Mouse (Mus musculus) heart, embryonic 12.5 days (tissue): Measurements from ENCODE around the gene Ahnak2. TPM values are rescaled to one million over a fixed set of nuclear protein-coding genes. Genes with fewer than 3 reads are reported as not detected.

Experiments used
- ATAC-seq: fragments of 200-750 bp; cut with Nextera tagmentation; 2 replicates; pipeline ENCODE4 v1.8.0; 2017; ENCODE audit warnings: moderate TSS enrichment, moderate library complexity; ENCODE audit not compliant: insufficient number of reproducible peaks, low FRiP score
- H3K27ac ChIP-seq: fragments of 300-500 bp; sonication (generic); 2 replicates; pipeline ENCODE4 v1.5.1; 2016; ENCODE audit warnings: mild to moderate bottlenecking, moderate library complexity; ENCODE audit not compliant: poor library complexity, severe bottlenecking
- H3K27me3 ChIP-seq: fragments of 300-500 bp; sonication (generic); replicated peaks from 2 replicates; pipeline ENCODE4 v1.6.1; 2016; ENCODE audit warnings: mild to moderate bottlenecking, moderate library complexity
- H3K36me3 ChIP-seq: fragments of 300-500 bp; sonication (generic); 2 replicates; pipeline ENCODE4 v1.6.1; 2016; ENCODE audit warnings: mild to moderate bottlenecking, moderate library complexity
- H3K4me1 ChIP-seq: fragments of 300-500 bp; sonication (generic); replicated peaks from 2 replicates; pipeline ENCODE4 v1.6.1; 2016; ENCODE audit warnings: mild to moderate bottlenecking
- H3K4me2 ChIP-seq: fragments of 300-500 bp; sonication (generic); 2 replicates; pipeline ENCODE4 v1.6.1; 2016; ENCODE audit warnings: mild to moderate bottlenecking, moderate library complexity
- H3K4me3 ChIP-seq: fragments of 300-500 bp; sonication (generic); 2 replicates; pipeline ENCODE4 v1.5.1; 2016; ENCODE audit warnings: mild to moderate bottlenecking
- H3K9ac ChIP-seq: fragments of 300-500 bp; sonication (generic); 2 replicates; pipeline ENCODE4 v1.6.1; 2016; ENCODE audit warnings: mild to moderate bottlenecking, moderate library complexity
- H3K9me3 ChIP-seq: fragments of 300-500 bp; sonication (generic); replicated peaks from 2 replicates; pipeline ENCODE4 v1.6.1; 2016; ENCODE audit warnings: mild to moderate bottlenecking, moderate library complexity
- WGBS: fragments of 180-500 bp; shearing (Covaris S2); methylation state at CpG from one replicate; pipeline ENCODE4 v1.1.7; 2016; 5-methylcytosine and 5-hydroxymethylcytosine counted together
- polyA plus RNA-seq: library from polyadenylated mRNA; unstranded; fragments of >200 nt; fragmentation: Nextera tagmentation; extraction: Ambion mirVana; gene quantifications from 2 replicates; pipeline ENCODE4 v1.2.1, GENCODE M21; 2016

Ahnak2 gene
- polyA plus RNA-seq, 1 experiment from 2014 or later, result 1.4 TPM

GRCm38 (mm10) chr12:112769031-112769430, 33.4 kb downstream of the Ahnak2 start:
- peaks cover 20% of the 10 kb centered on the region for H3K4me1 ChIP-seq
- 69% methylated on average over 6 of the region's 6 CpGs for WGBS
- H3K27me3 ChIP-seq, result no peaks in the 10 kb centered on the region; the same call in 1 of the 2 replicates
- H3K27ac ChIP-seq, result no peak overlapping the region
- H3K9me3 ChIP-seq, result no peaks in the 10 kb centered on the region
- ATAC-seq, result no peak
- no peaks in the 10 kb centered on the region for H3K36me3 ChIP-seq
- H3K4me3 ChIP-seq, result no peak overlapping the region
- H3K4me2 ChIP-seq, result peak overlapping the region; percentile 24
- H3K9ac ChIP-seq, result peak overlapping the region; percentile 32; the same call in 1 of the 2 replicates

- peaks cover 13% of the 10 kb centered on the region for H3K4me1 ChIP-seq
- ATAC-seq, result no peak
- no peak overlapping the region for H3K4me2 ChIP-seq
- H3K9ac ChIP-seq, result no peak overlapping the region
- H3K27ac ChIP-seq, result no peak overlapping the region
- H3K27me3 ChIP-seq, result no peaks in the 10 kb centered on the region; the same call in none of the 2 replicates
- 73% methylated on average over 8 of the region's 8 CpGs for WGBS
- H3K36me3 ChIP-seq, result no peaks in the 10 kb centered on the region
- no peaks in the 10 kb centered on the region; the same call in 1 of the 2 replicates for H3K9me3 ChIP-seq
- no peak overlapping the region for H3K4me3 ChIP-seq
These were observed 34.3 kb downstream of the Ahnak2 start for GRCm38 (mm10) chr12:112768166-112768565.

DNA sequence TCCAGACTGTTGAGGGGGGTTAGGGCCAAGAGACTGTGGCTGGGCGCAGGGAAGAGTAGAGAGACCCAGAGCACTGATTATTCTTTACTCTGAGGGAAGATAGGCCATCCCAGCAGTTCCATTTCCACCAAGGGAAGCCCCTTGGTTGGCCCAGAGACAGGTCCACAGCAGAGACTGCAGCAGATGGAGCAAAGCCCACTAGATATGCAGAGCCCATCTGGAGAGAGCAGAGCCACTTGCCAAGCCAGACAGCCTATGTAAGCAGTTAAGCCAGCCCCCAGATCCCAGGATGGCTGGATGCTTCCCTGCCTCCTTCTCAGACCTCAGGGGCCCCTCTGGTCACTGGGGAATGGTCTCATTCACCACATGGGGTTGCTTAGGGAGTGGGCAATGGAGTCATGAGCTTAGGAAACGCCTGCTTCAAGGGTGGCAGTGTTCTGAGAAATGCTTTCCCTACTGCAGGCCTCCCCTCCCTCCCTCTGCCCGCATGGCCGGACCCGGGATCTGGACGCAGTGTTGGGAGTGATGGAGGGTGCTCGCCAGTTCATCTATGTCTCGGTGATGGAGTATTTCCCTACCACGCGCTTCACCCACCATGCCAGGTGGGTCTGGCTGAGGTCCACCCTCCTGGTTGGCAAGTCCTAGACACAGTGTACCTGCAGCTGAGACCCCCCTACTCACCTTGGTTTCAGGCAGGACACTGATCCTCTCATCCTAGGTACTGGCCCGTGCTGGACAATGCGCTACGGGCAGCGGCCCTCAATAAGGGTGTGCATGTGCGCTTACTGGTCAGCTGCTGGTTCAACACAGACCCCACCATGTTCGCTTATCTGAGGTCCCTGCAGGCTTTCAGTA, 35.2 kb downstream of the Ahnak2 start:
- H3K9me3 ChIP-seq, result no peaks in the 10 kb centered on the region; the same call in 1 of the 2 replicates
- no peak overlapping the region for H3K27ac ChIP-seq
- H3K27me3 ChIP-seq, result no peaks in the 10 kb centered on the region; the same call in none of the 2 replicates
- no peak overlapping the region for H3K4me3 ChIP-seq
- WGBS, result 87% methylated on average over 16 of the region's 16 CpGs
- ATAC-seq, result no peak
- H3K36me3 ChIP-seq, result no peaks in the 10 kb centered on the region
- H3K4me2 ChIP-seq, result no peak overlapping the region
- H3K9ac ChIP-seq, result no peak overlapping the region
- H3K4me1 ChIP-seq, result 0 out of 2 replicates have a peak, but pooled peaks cover 9% of the 10 kb centered on the region

DNA sequence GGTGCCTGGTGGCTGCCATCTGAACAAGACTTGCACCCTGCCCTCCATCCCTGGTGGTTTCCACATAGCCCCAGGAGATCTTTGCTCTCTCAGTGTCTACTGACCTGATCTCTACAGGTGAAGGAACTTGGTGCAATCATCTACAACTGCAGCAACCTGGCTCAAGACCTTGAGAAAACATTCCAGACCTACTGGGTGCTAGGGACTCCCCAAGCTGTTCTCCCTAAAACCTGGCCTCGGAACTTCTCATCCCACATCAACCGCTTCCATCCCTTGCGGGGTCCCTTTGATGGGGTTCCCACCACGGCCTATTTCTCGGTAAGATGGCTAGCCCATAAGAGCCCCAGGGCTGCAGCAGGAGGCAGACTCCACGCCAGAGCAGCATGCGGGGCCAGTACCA, 35.9 kb downstream of the Ahnak2 start:
- Histone ChIP-seq H3K4me1 (0 out of 2 replicates have a peak, but pooled peaks cover 9% of the 10 kb centered on the region), H3K9me3 (no peaks in the 10 kb centered on the region; the same call in 1 of the 2 replicates), H3K4me3 (no peak overlapping the region), H3K27ac (no peak overlapping the region), H3K9ac (no peak overlapping the region), H3K27me3 (no peaks in the 10 kb centered on the region; the same call in none of the 2 replicates), H3K36me3 (no peaks in the 10 kb centered on the region), H3K4me2 (no peak overlapping the region)
- 85% methylated on average over 7 of the region's 7 CpGs for WGBS
- no peak for ATAC-seq

GRCm38 (mm10) chr12:112764991-112765390, 37.5 kb downstream of the Ahnak2 start:
- ATAC-seq, result no peak
- H3K9me3 ChIP-seq, result no peaks in the 10 kb centered on the region; the same call in 1 of the 2 replicates

DNA sequence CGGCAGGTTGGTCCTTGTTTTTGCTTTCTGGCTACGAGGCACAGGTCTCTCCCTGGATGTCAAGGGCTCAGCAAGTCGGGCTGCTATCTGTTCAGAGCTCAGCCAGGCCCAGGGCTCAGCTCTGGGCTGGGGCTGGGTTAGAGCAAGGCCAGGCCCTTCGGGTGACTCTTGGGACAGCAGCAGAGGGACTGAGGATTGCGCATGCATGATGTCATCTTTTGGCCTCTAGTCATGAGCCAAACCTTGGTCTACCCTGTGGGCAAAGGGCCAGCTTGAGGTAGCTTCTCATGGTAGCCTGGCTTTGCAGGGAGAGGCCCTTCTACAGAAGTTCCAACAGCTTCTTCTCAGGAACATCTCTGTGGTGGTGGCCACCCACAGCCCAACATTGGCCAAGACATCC, 38.3 kb downstream of the Ahnak2 start:
- H3K4me2 ChIP-seq, result no peak overlapping the region
- H3K9me3 ChIP-seq, result no peaks in the 10 kb centered on the region; the same call in 1 of the 2 replicates
- no peak for ATAC-seq
- no peak overlapping the region for H3K4me3 ChIP-seq
- H3K27me3 ChIP-seq, result no peaks in the 10 kb centered on the region; the same call in none of the 2 replicates
- H3K27ac ChIP-seq, result no peak overlapping the region
- H3K9ac ChIP-seq, result no peak overlapping the region
- 0 out of 2 replicates have a peak, but pooled peaks cover 4% of the 10 kb centered on the region for H3K4me1 ChIP-seq
- no peaks in the 10 kb centered on the region for H3K36me3 ChIP-seq
- WGBS, result 70% methylated on average over 5 of the region's 5 CpGs

More at GRCm38 (mm10) chr12:112764991-112765390, 37.5 kb downstream of the Ahnak2 start:
- Histone ChIP-seq H3K27ac (no peak overlapping the region), H3K27me3 (no peaks in the 10 kb centered on the region; the same call in none of the 2 replicates), H3K4me2 (no peak overlapping the region), H3K9ac (no peak overlapping the region), H3K4me1 (0 out of 2 replicates have a peak, but pooled peaks cover 9% of the 10 kb centered on the region), H3K4me3 (no peak overlapping the region), H3K36me3 (no peaks in the 10 kb centered on the region)
- whole genome bisulfite sequencing, result 83% methylated on average over 7 of the region's 7 CpGs

- no peak for ATAC-seq
- no peaks in the 10 kb centered on the region; the same call in 1 of the 2 replicates for H3K9me3 ChIP-seq
- H3K4me3 ChIP-seq, result no peak overlapping the region
- H3K4me1 ChIP-seq, result 0 out of 2 replicates have a peak, but pooled peaks cover under 1% of the 10 kb centered on the region
- H3K27ac ChIP-seq, result no peak overlapping the region
- H3K4me2 ChIP-seq, result no peak overlapping the region
- no peak overlapping the region for H3K9ac ChIP-seq
- H3K36me3 ChIP-seq, result no peaks in the 10 kb centered on the region
- H3K27me3 ChIP-seq, result no peaks in the 10 kb centered on the region; the same call in none of the 2 replicates
- WGBS, result 72% methylated on average over 4 of the region's 4 CpGs
These were observed 39.3 kb downstream of the Ahnak2 start for GRCm38 (mm10) chr12:112763176-112763575.

DNA sequence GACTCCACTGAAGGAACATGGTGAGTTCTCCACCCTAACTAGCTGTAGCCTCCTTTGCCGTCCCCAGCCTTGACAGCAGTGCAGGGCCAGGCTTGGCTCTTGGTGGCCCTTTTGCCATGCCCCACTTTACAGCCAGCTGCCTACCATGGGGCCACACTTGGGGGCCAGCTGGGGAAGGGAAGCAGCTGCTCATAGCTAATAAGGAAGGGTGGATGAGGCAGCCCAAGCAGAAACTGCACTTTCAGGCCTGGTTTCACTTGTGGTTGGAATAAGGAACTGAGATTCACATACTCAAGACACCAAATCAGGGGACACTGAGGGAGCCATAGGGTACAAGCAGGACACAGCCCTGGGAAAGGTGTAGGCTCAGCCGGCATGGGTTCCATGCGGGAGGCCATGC, 40.4 kb downstream of the Ahnak2 start:
- no peak for ATAC-seq

DNA sequence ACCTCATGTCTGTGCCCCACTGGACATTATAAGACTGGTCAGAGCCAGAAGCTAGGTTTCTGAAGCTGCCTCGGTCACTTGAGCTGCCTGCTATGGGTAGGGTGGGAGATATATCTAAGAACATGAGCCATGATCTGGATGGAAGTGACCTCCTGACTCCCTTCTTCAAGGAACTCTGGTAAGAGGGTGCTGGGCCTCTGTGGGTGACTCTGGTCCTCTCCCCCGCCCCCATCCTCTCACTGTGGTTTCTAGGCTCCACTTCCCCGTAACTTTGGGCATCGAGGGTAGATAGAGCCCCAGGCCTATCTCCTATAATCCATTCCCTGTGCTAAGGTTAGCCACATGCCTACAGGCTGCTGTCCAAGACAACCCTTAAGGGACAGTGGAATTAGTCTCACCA, 41.0 kb downstream of the Ahnak2 start:
- H3K9ac ChIP-seq, result no peak overlapping the region
- no peak overlapping the region for H3K27ac ChIP-seq
- no peaks in the 10 kb centered on the region; the same call in 1 of the 2 replicates for H3K27me3 ChIP-seq
- H3K4me2 ChIP-seq, result no peak overlapping the region
- H3K4me3 ChIP-seq, result no peak overlapping the region
- H3K9me3 ChIP-seq, result peaks cover 3% of the 10 kb centered on the region; the same call in 1 of the 2 replicates
- ATAC-seq, result no peak
- H3K36me3 ChIP-seq, result no peaks in the 10 kb centered on the region
- no peaks in the 10 kb centered on the region for H3K4me1 ChIP-seq
- 71% methylated on average over 4 of the region's 4 CpGs for WGBS

More for the DNA sequence above, 40.4 kb downstream of the Ahnak2 start:
- H3K4me1 ChIP-seq, result no peaks in the 10 kb centered on the region
- no peak overlapping the region for H3K4me3 ChIP-seq
- no peaks in the 10 kb centered on the region for H3K36me3 ChIP-seq
- WGBS, result 79% methylated on average over 3 of the region's 3 CpGs
- no peak overlapping the region for H3K27ac ChIP-seq
- H3K9me3 ChIP-seq, result no peaks in the 10 kb centered on the region; the same call in 1 of the 2 replicates
- no peak overlapping the region for H3K4me2 ChIP-seq
- no peak overlapping the region for H3K9ac ChIP-seq
- no peaks in the 10 kb centered on the region; the same call in 1 of the 2 replicates for H3K27me3 ChIP-seq

GRCm38 (mm10) chr12:112760154-112760926, 42.1 kb downstream of the Ahnak2 start, which contains the start of gene Pld4:
Gene Pld4 (plus strand): TSS chr12:112760655.
- Histone ChIP-seq H3K4me2 (no peak within 1 kb of the TSS), H3K4me1 (no peaks in the 10 kb centered on the region), H3K36me3 (no peaks in the 10 kb centered on the region), H3K9ac (no peak within 1 kb of the TSS), H3K27me3 (peaks cover under 1% of the 10 kb centered on the region; the same call in 1 of the 2 replicates), H3K9me3 (peaks cover 3% of the 10 kb centered on the region; the same call in 1 of the 2 replicates), H3K4me3 (no peak within 1 kb of the TSS), H3K27ac (no peak within 1 kb of the TSS)
- WGBS, result 38% methylated on average over 4 of the region's 4 CpGs
- no peak for ATAC-seq
